Mouse (Mus musculus) bone marrow macrophage, adult 2 months (primary cell): ENCODE data around the gene Patj.

Experiments
- CTCF ChIP-seq: IDR thresholded peaks from 2 replicates; pipeline ENCODE4 v1.5.1; 2012; ENCODE audit warnings: low read depth, mild to moderate bottlenecking, low read length, moderate library complexity
- POLR2A ChIP-seq: IDR thresholded peaks from 2 replicates; pipeline ENCODE4 v1.6.1; 2012; ENCODE audit warnings: mild to moderate bottlenecking, low read depth, low read length, borderline replicate concordance

GRCm38 (mm10) chr4:98535446-98535845, 139.9 kb downstream of the Patj start:
- no peak for TF ChIP-seq POLR2A
- TF ChIP-seq CTCF: no peak
